Mouse (Mus musculus) CD4-positive helper T cell, adult 2 months (primary cell): ENCODE results near the gene Atp8a2.
"Not testable (repeated sequence)": the region's sequence is repeated elsewhere in the genome, so short reads cannot be mapped to it uniquely, and the experiment has no call there.

Experiments used
- DNase-seq: peaks from one replicate; pipeline ENCODE4 v3.0.0-alpha.2; 2012; ENCODE audit warnings: low read depth, missing footprints, low spot score

Atp8a2 gene

DNA sequence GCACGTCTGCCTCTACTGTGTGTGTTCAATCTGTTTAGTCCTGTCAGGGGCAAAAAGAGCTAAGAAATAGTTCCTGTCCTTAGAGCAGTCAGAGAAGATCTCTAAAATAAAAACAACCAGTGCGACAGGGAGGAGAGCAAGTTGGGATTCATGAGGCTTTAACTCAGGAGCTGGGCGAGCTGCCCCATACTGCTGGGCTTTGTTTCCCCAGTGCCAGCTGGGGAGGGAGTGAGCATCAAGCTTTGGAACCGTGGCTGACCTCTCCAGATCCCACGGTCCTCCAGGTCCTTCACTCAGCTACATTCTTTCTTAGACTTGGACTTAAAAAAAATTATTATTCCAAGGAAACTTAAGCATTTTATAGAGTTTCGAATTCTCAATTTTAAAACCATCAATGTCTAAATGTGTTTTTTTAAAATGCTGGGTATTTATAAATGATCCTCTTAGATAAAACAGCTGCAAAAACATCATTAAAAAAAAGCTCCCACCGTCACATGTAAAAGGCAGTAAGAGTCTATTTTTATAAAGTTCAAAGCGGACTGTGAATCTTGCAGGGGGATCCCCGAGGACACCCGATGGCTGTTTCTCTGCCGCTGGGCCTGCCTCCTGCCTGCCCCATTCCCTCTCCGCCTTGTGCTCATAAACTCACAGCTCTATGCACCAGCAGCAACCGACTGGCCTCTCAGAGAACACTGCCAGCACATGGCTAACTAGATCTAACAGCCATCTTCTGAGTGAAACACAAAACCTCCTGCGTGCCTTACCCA, 350.2 kb downstream of the Atp8a2 start:
- no peak for DNase-seq

GRCm38 (mm10) chr14:59843264-59843942, 353.6 kb downstream of the Atp8a2 start:
- no peak for DNase-seq

DNA sequence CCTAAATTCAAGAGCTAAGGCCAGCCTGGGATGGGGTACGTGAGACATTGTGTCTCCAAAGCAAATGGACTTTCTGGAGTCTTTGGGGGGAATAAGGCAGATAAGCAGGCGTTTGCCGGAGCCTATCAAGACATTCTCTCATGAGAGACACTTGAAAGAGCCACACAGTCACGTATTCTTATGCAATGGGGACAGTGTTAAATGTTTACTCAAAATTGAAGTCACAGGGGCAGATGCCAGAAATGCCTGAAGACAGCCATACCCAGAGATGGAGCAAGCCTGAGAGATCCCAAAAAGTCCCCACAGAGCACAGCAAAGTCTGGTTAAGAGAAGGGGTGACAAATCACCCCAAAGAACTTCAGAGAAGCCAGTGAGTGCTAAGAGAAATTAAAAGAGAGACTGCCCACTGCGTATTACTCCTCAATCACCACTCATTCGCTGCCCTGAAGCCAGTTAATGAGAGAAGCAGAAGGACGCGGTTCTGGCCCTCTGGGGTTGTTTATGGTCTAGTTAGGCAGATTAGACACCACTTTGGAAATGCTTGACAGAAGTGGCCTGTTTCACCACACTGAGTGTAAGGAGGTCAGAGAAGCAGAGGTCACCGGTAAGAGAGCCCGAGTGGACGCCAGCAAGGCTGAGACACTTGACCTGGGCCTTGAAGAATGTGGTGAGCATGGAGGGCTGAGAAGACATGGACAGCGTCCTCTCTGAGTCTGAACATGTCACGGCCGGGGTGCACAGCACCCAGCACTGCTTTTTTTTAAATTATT, 356.8 kb downstream of the Atp8a2 start:
- DNase-seq = no peak

DNA sequence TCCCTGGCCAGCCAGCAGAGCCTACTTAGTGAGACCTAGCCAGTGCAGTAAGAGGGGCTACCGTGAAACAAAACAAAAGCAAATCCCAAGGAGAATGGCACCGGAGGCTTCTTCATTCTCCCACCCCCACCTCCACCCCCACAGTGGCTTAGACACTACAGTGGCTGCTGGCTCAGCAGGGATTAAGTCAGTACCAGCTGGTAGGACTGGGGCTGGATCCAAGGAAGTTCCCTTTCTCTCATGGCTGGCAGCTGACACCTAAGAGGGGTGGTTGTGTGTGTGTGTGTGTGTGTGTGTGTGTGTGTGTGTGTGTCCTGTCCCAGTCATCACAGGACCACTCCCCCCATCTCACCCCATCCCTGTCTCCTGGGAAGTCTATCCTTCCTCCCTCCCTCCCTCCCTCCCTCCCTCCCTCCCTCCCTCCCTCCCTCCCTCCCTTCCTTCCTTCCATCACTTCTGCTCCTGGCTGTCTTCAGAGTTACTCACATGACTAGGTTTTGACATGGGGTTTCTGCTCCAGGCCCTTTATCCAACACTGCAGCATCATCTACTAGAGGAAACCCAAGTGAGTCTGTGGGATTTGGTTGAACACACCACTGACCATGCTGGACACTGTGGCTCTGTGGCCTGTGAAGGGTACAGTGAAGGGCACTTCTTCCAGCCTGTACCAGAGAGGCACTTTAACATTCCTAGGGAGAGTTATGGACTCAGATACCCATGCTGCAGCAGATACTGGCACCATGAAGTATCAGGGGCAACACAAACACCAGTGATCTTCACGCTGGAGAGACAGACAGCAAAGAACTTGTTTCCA, 358.3 kb downstream of the Atp8a2 start:
- not testable (repeated sequence) for DNase-seq

GRCm38 (mm10) chr14:59837691-59838241, 359.2 kb downstream of the Atp8a2 start:
- DNase-seq = not testable (repeated sequence)

GRCm38 (mm10) chr14:59836876-59837543, 360.0 kb downstream of the Atp8a2 start:
- DNase-seq = no peak

- no peak for DNase-seq
Observed at GRCm38 (mm10) chr14:59829580-59829979, 367.4 kb downstream of the Atp8a2 start.

DNA sequence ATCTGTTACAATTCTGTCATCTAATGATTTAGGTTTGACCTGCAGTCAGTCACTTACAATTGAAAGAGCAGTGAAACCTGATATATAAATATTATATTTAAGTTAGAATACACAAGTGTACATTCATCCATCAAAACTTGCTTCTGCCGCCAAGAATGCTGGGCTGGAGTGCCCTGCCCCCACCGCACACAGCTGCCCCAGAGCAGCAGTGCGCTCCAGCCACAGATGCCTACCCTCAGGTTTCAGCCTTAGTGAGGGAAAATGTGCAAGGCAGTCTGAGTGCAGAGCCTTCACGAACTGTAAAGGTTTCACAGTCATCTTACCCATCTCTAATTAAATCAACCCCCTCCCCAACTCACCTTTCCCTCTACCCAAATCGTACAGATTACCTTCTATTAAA, 369.6 kb downstream of the Atp8a2 start:
- DNase-seq = no peak

GRCm38 (mm10) chr14:59820115-59820419, 376.9 kb downstream of the Atp8a2 start:
- no peak for DNase-seq

DNA sequence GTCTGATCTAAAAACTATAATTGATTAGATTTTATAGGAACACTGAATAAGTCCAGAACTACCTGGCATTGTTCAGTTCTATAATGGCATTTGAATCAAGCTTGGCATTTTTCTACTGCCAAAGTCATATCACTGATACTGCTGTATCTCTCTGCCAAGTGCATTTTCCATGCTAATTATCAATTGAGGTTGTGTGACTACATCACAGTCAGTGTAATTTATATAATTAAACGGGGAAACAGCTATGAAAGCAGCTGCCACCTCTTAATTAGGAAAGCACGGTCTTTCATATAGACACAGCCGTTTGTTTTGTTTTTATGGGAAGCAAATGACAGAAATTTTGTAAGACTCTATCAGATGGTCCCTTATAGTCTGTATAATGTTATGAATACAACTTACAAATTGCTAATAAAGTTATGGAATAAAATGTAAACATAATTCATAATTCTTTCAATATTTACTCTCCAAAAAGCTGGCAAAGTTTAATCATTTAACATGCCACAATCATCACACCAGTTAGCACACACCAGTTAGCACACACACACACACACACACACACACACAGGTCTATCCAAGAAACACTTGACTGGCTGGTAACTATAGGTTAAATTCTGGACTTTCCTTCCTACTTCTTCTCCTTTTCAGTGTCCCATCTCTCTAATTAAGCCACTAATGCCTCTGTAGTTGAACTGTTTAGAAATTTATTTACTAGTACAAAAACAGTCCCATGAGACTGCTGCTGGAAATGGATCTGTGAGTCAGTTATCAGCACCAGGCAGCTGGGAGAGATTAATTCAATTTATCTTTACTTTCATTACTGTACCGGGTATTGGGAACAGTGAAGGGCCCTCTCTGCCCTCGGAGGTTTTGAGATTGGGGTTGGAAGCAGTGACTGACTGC, 377.5 kb downstream of the Atp8a2 start:
- DNase-seq = no peak

DNA sequence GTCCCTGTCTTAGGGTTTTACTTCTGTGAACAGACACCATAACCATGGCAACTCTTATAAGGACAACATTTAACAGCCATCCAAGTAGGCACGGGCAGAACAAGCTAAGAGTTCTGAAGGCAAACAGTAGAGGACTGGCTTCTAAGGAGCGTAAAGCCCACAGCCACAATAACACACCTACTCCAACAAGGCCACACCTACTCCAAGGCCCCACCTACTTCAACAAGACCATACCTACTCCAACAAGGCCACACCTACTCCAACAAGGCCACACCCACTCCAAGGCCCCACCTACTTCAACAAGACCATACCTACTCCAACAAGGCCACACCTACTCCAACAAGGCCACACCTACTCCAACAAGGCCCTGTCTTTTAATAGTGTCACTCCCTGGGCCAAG, 386.7 kb downstream of the Atp8a2 start:
- not testable (repeated sequence) for DNase-seq

- no peak for DNase-seq
Observed at GRCm38 (mm10) chr14:59809790-59810189, 387.2 kb downstream of the Atp8a2 start.

DNA sequence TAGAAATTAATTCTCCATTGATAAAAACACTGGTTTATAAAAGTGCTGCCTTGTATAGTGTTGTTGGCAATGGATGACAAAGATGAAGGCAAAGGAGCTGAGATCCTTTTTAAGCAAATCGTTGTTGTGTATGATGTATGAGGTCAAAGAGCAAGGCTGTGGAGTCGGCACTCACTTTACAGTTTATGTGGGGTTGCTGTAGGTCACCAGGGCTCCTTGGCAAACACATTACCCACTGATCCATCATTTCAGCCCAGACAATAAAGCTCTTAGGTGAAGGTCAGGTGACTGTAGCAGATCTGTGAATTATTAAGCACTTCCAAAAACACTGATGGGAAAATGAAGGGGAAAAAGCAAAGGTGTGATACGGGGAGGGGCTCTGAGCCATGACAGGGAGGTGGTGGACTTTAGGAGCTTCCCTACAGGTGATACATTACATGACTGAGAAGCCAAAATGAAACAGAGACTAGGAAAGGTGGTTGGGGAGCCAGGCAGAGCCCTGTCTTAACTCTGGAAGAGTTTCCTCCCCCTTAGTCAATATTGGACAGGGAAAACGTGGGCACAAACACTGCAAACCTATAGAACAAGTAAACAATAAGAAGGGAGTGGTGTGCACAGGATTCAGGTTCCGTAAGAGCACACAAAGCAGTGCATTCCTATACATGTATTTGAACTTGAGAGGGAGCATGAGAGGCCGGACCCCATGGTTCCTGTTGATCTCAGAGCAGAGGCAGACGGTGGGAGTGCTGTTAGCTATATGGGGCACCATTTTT, 389.3 kb downstream of the Atp8a2 start:
- no peak for DNase-seq

GRCm38 (mm10) chr14:59806910-59807309, 390.1 kb downstream of the Atp8a2 start:
- no peak for DNase-seq

DNA sequence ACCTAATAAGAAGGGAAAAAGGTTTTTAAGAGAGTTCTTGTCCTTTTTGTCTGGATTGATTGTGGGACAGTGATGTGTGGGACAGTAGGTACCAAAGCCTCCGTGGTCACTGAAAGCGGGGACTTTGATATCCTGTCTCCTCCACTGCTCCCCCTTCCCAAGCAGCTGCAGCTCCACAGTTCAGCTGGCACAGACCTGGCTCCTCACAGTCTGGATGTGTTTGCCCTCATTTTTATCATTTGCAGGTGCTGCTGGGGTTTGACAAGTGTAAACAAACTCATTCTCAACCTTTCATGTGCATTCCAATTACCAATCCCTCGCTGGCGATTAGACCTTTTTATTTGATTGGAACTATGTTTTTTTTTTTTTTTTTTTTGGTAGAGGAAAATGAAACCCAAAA, 390.8 kb downstream of the Atp8a2 start:
- no peak for DNase-seq

- no peak for DNase-seq
Observed at GRCm38 (mm10) chr14:59805683-59806082, 391.3 kb downstream of the Atp8a2 start.

DNA sequence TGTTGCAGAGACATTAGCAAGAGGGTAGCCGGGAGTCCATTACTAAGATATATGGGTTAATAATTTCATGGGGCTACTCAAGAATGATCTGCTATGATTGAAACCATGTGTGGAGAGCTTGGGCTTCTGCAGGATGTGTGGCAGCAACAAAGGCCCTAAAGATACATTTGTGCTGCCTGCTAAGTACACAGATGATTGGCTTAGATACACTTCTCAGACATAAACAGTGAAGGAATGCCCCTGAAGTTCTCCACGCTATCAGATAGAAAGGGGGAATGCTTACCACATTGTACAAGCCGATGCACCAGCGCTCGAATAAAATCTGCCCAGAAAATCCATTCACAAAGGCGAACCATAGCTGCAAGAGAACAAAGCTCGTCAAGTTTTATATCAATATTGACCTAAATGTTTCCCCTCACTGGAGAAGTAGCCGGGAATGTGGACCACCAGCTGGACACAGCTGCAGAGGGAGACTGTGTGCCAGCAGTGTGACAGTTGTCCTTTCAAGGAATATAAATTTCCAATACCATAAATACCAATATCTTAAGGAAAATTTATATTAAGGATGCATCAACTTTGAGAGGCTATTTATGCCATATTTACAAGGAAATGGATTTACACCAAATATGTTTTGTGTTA, 394.9 kb downstream of the Atp8a2 start:
- DNase-seq = no peak

GRCm38 (mm10) chr14:59799511-59799910, 397.5 kb downstream of the Atp8a2 start:
- DNase-seq = no peak

DNA sequence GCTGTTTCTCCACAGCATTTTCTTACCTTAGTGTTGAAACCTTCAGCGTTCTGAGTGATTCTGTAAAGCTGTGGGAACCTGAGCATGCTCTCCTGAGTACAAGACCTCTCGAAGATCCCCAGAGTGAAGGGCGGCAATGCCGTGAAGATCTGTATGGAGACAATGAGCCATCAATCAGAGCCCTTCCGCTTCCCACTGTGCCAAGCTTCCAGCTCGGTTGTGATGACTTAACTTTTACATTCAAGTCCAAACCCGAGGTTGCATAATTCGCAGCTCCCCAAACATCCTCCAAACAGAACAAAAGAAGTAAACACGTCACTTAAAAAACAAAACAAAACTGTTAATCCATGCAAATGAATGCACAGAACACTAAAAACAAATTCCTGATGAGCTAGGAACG, 403.1 kb downstream of the Atp8a2 start:
- DNase-seq = no peak
